ENCODE assay signal across 13 mouse cellular contexts in genomic region chr12:8619827-8620677, GRCm38 (mm10). TPM values are rescaled to one million over a fixed set of nuclear protein-coding genes. Genes with fewer than 3 reads are reported as not detected.
DNase-seq lines count a peak whose midpoint lies in the region; ATAC-seq and TF ChIP-seq lines count a peak whose summit lies in the region.
"Had no signal": no experiment of that assay in that cellular context is flagged by ENCODE, and none has a peak within 500 bp of the region (broad histone marks: within the 10 kb centered on the region; RNA-seq: fewer than 3 reads in every experiment).

No protein-coding gene starts in this region.

- peak; percentile 29 for DNase-seq in midbrain, embryonic 10.5 days (ENCODE audit: low spot score)
- DNase-seq in midbrain, postnatal 0 days (ENCODE audit: low spot score) = no peak
- DNase-seq in layer of hippocampus, postnatal 10 days (ENCODE audit: low spot score in 2 of 2) = no peak
- DNase-seq in spleen, postnatal 14 days (ENCODE audit: low spot score in 2 of 2) = no peak
- DNase-seq: liver, embryonic 13.5 days had no signal

- no peaks in the 10 kb centered on the region for H3K27me3 ChIP-seq in midbrain, embryonic 10.5 days (ENCODE audit: low read depth, poor library complexity, severe bottlenecking)
- no peaks in the 10 kb centered on the region for H3K27me3 ChIP-seq in midbrain, postnatal 0 days (ENCODE audit: insufficient read depth, low read length)
- no peaks in the 10 kb centered on the region for H3K27me3 ChIP-seq in forebrain, embryonic 12.5 days
- H3K27me3 ChIP-seq in neural tube, embryonic 13.5 days = no peaks in the 10 kb centered on the region
- H3K27me3 ChIP-seq: liver, embryonic 13.5 days had no signal

- H3K4me3 ChIP-seq in midbrain, embryonic 10.5 days = no peak overlapping the region
- no peak overlapping the region for H3K4me3 ChIP-seq in midbrain, postnatal 0 days (ENCODE audit: low read depth, low read length)
- no peak overlapping the region for H3K4me3 ChIP-seq in forebrain, embryonic 12.5 days (replicated peaks)
- H3K4me3 ChIP-seq in neural tube, embryonic 13.5 days = no peak overlapping the region
- H3K4me3 ChIP-seq: liver, embryonic 13.5 days; myocyte had no signal

- ATAC-seq in midbrain, postnatal 0 days (ENCODE audit: low FRiP score) = no peak
- ATAC-seq in forebrain, embryonic 12.5 days (ENCODE audit: low FRiP score) = peak; percentile 82
- peak; percentile 70 for ATAC-seq in inflammation-experienced regulatory T-cells, adult 6 months
- peak; percentile 69 for ATAC-seq in neural tube, embryonic 13.5 days (ENCODE audit: low read depth)
- no peak for ATAC-seq in erythroblast, adult 5-6 weeks (replicated peaks; ENCODE audit: low FRiP score, poor library complexity, severe bottlenecking)

- peaks cover 4% of the 10 kb centered on the region; the same call in 1 of the 2 replicates for H3K9me3 ChIP-seq in midbrain, embryonic 10.5 days (replicated peaks)
- H3K9me3 ChIP-seq in midbrain, postnatal 0 days (ENCODE audit: low read length) = no peaks in the 10 kb centered on the region
- H3K9me3 ChIP-seq in forebrain, embryonic 12.5 days = no peaks in the 10 kb centered on the region
- no peaks in the 10 kb centered on the region for H3K9me3 ChIP-seq in neural tube, embryonic 13.5 days
- H3K9me3 ChIP-seq: liver, embryonic 13.5 days had no signal

- H3K27ac ChIP-seq in midbrain, embryonic 10.5 days (replicated peaks) = no peak overlapping the region
- H3K27ac ChIP-seq in midbrain, postnatal 0 days (ENCODE audit: low read depth, low read length) = no peak overlapping the region
- no peak overlapping the region for H3K27ac ChIP-seq in forebrain, embryonic 12.5 days
- H3K27ac ChIP-seq in neural tube, embryonic 13.5 days (replicated peaks) = no peak overlapping the region
- H3K27ac ChIP-seq: liver, embryonic 13.5 days had no signal

- WGBS in midbrain, embryonic 10.5 days = 96% methylated on average over 9 of the region's 9 CpGs
- WGBS in midbrain, postnatal 0 days = 85% methylated on average over 9 of the region's 9 CpGs
- 78% methylated on average over 9 of the region's 9 CpGs for WGBS in forebrain, embryonic 12.5 days
- 75% methylated on average over 9 of the region's 9 CpGs for WGBS in neural tube, embryonic 13.5 days

- peaks cover 5% of the 10 kb centered on the region for H3K36me3 ChIP-seq in midbrain, embryonic 10.5 days
- H3K36me3 ChIP-seq in midbrain, postnatal 0 days (ENCODE audit: insufficient read depth, low read length) = 0 out of 2 replicates have a peak, but pooled peaks cover 3% of the 10 kb centered on the region
- H3K36me3 ChIP-seq in forebrain, embryonic 12.5 days (replicated peaks) = no peaks in the 10 kb centered on the region
- peaks cover 4% of the 10 kb centered on the region; the same call in 1 of the 2 replicates for H3K36me3 ChIP-seq in neural tube, embryonic 13.5 days

- H3K4me1 ChIP-seq in midbrain, embryonic 10.5 days = no peaks in the 10 kb centered on the region
- no peaks in the 10 kb centered on the region for H3K4me1 ChIP-seq in midbrain, postnatal 0 days (ENCODE audit: insufficient read depth, low read length)
- no peaks in the 10 kb centered on the region for H3K4me1 ChIP-seq in forebrain, embryonic 12.5 days
- no peaks in the 10 kb centered on the region for H3K4me1 ChIP-seq in neural tube, embryonic 13.5 days (replicated peaks)
- H3K4me1 ChIP-seq: liver, embryonic 13.5 days had no signal

- no peak for TF ChIP-seq CTCF in midbrain, postnatal 0 days (IDR thresholded peaks at IDR 0.05)

- no peak overlapping the region for H3K9ac ChIP-seq in midbrain, postnatal 0 days (replicated peaks; ENCODE audit: low read length, poor library complexity, severe bottlenecking)
- no peak overlapping the region for H3K9ac ChIP-seq in forebrain, embryonic 12.5 days
- H3K9ac ChIP-seq in neural tube, embryonic 13.5 days = no peak overlapping the region
- H3K9ac ChIP-seq: liver, embryonic 13.5 days had no signal

- no peak overlapping the region for H3K4me2 ChIP-seq in midbrain, postnatal 0 days (ENCODE audit: low read depth, low read length, poor library complexity, severe bottlenecking)
- no peak overlapping the region for H3K4me2 ChIP-seq in forebrain, embryonic 12.5 days
- no peak overlapping the region for H3K4me2 ChIP-seq in neural tube, embryonic 13.5 days
- H3K4me2 ChIP-seq: liver, embryonic 13.5 days had no signal

RNA-seq across cellular contexts. Expression of gene Slc7a15, which starts 21.2 kb away (rescaled TPM):
- not detected in 2 replicates for polyA plus RNA-seq in midbrain, embryonic 10.5 days (2016; fragmentation: Nextera tagmentation; extraction: Ambion mirVana)
- not detected in 2 replicates for total RNA-seq in midbrain, postnatal 0 days (2014; rRNA removed)
- polyA plus RNA-seq in midbrain, postnatal 0 days (2015; fragmentation: Nextera tagmentation; extraction: Ambion mirVana) = not detected in 2 replicates
- not detected in 2 replicates for polyA plus RNA-seq in forebrain, embryonic 12.5 days (2016; fragmentation: Nextera tagmentation; extraction: Ambion mirVana)
- not detected for polyA plus RNA-seq in inflammation-experienced regulatory T-cells, adult 6 months (2017; shearing (Covaris generic))
- not detected in 2 replicates for polyA plus RNA-seq in neural tube, embryonic 13.5 days (2015; fragmentation: Nextera tagmentation; extraction: Ambion mirVana)
- total RNA-seq in layer of hippocampus, postnatal 10 days (2021) = not detected
- total RNA-seq in erythroblast, adult 5-6 weeks (2015; ENCODE audit: low replicate concordance) = not detected in 2 replicates
- not detected in 2 replicates for total RNA-seq in erythroblast, adult 5-6 weeks (2017; ENCODE audit: low replicate concordance)
- total RNA-seq: MEL had no signal
- polyA plus RNA-seq: cortical plate, adult 2 months; liver, embryonic 13.5 days; spleen, adult 2 months had no signal

RNA-seq across cellular contexts. Expression of gene Pum2, which starts 53.9 kb away (rescaled TPM):
- polyA plus RNA-seq in midbrain, embryonic 10.5 days (2016; fragmentation: Nextera tagmentation; extraction: Ambion mirVana) = 67.4 TPM in 2 replicates
- 117 and 123 TPM in 2 replicates for total RNA-seq in midbrain, postnatal 0 days (2014; rRNA removed)
- 35.2 and 35.3 TPM in 2 replicates for polyA plus RNA-seq in midbrain, postnatal 0 days (2015; fragmentation: Nextera tagmentation; extraction: Ambion mirVana)
- polyA plus RNA-seq in forebrain, embryonic 12.5 days (2016; fragmentation: Nextera tagmentation; extraction: Ambion mirVana) = 94.6 and 97.9 TPM in 2 replicates
- polyA plus RNA-seq in inflammation-experienced regulatory T-cells, adult 6 months (2017; shearing (Covaris generic)) = 10 to 100 TPM; 60.6 to 67.0 (median 65.5) TPM
- 40.9 and 43.8 TPM in 2 replicates for polyA plus RNA-seq in neural tube, embryonic 13.5 days (2015; fragmentation: Nextera tagmentation; extraction: Ambion mirVana)
- 100 to 1,000 TPM; 146 to 157 TPM for total RNA-seq in layer of hippocampus, postnatal 10 days (2021)
- total RNA-seq in erythroblast, adult 5-6 weeks (2015; ENCODE audit: low replicate concordance) = 73.8 and 78.0 TPM in 2 replicates
- 76.8 and 82.9 TPM in 2 replicates for total RNA-seq in erythroblast, adult 5-6 weeks (2017; ENCODE audit: low replicate concordance)

Comparison
In these comparisons a context has a peak if more than half of its experiments do, and no peak if none do; other contexts are left out.
1. ATAC-seq: peak in forebrain, embryonic 12.5 days (single experiment), inflammation-experienced regulatory T-cells, adult 6 months (single experiment) and neural tube, embryonic 13.5 days (single experiment); none in midbrain, postnatal 0 days (single experiment) and erythroblast, adult 5-6 weeks (single experiment).